Comparison of ENCODE assay signal across 21 mouse cellular contexts in the genomic region with DNA sequence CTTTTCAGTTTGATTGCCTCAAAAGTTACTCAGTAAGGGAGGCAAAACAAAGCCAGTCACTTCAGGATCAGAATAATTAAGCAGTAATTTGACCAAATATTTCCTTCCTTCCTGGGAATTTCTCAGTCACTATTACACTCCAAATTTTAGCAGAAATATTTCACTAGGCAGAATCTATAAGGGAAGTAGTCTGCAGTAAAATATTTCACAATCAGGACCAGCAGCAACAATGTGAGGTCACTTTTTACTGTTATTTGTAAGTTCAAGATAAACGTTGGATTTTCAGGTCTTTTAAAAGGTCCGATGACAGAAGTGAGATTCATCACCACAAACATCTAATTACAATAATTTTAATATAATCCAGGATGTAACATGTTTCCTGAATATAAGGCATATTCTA.
"Had no signal": no experiment of that assay in that cellular context is flagged by ENCODE, and none has a peak within 500 bp of the region (broad histone marks: within the 10 kb centered on the region; RNA-seq: fewer than 3 reads in every experiment).

No protein-coding gene starts in this region.

- ATAC-seq: liver, postnatal 0 days; lung, postnatal 0 days; midbrain, embryonic 16.5 days had no signal

- H3K4me2 ChIP-seq: liver, embryonic 15.5 days; lung, embryonic 15.5 days; midbrain, embryonic 12.5 days; neural tube, embryonic 12.5 days had no signal

- H3K9ac ChIP-seq: liver, embryonic 15.5 days; liver, postnatal 0 days; lung, embryonic 15.5 days; midbrain, embryonic 12.5 days; neural tube, embryonic 12.5 days had no signal

- H3K4me3 ChIP-seq: liver, embryonic 15.5 days; lung, embryonic 15.5 days; megakaryocyte, embryonic 14.5 days; midbrain, embryonic 12.5 days; neural tube, embryonic 12.5 days had no signal

- H3K27me3 ChIP-seq: liver, embryonic 15.5 days; lung, embryonic 15.5 days; megakaryocyte, embryonic 14.5 days; midbrain, embryonic 12.5 days; neural tube, embryonic 12.5 days had no signal

- H3K27ac ChIP-seq: liver, embryonic 15.5 days; lung, embryonic 15.5 days; macrophage; midbrain, embryonic 12.5 days; neural tube, embryonic 12.5 days had no signal

- H3K9me3 ChIP-seq: liver, embryonic 15.5 days; lung, embryonic 15.5 days; megakaryocyte, embryonic 14.5 days; midbrain, embryonic 12.5 days; neural tube, embryonic 12.5 days had no signal

- H3K4me1 ChIP-seq: liver, embryonic 15.5 days; lung, embryonic 15.5 days; megakaryocyte, embryonic 14.5 days; neural tube, embryonic 12.5 days had no signal

- H3K36me3 ChIP-seq: liver, embryonic 15.5 days; lung, embryonic 15.5 days; midbrain, embryonic 12.5 days; neural tube, embryonic 12.5 days had no signal

- DNase-seq: liver, postnatal 0 days; lung, adult 2 months; lung, postnatal 14 days; lung, postnatal 36 days; midbrain, embryonic 14.5 days; retina, postnatal 1 day; right cerebral cortex, adult 18-20 months; right cerebral cortex, postnatal 25 days; right cerebral cortex, postnatal 4 days; spleen, adult 18-20 months; thymus, adult 18-20 months; thymus, postnatal 14 days; thymus, postnatal 36 days had no signal
